Mouse (Mus musculus): Measurements from ENCODE around the gene Anks1. TPM values are rescaled to one million over a fixed set of nuclear protein-coding genes. Genes with fewer than 3 reads are reported as not detected.

Anks1 gene
- polyA plus RNA-seq, 1 experiment from 2014 or later = 11.3 TPM

DNA sequence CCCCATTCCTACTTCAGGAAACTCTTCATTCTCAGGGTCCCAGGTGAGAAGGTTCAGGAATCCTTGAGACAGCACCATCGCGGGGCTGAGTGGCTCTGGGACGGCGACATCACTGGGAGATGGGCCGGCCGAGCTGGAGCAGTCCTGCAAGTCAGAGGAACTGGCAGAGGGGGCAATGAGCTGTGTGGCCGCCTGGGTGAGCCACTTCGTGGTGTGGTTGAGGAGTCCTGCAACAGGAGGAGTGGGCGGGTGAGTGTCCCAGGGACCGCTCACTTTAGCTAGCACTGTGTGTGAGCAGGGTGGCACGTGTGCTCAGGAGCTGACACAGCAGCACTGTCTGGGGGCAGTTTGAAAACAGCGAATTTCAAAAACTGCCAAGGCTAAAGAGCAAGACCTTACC lies 160.3 kb downstream of the Anks1 start:
- Histone ChIP-seq H3K9me3 (replicated peaks; ENCODE audit: low read length) (no peaks in the 10 kb centered on the region), H3K4me1 (replicated peaks; ENCODE audit: insufficient read depth, low read length) (peaks cover 3% of the 10 kb centered on the region; the same call in 1 of the 2 replicates), H3K36me3 (ENCODE audit: insufficient read depth, low read length) (no peaks in the 10 kb centered on the region), H3K4me2 (ENCODE audit: low read length) (no peak overlapping the region), H3K9ac (ENCODE audit: low read depth, low read length) (no peak overlapping the region), H3K27me3 (ENCODE audit: insufficient read depth, low read length) (no peaks in the 10 kb centered on the region), H3K27ac (no peak overlapping the region), H3K4me3 (replicated peaks; ENCODE audit: low read depth, low read length) (no peak overlapping the region)
- TF ChIP-seq CTCF (IDR thresholded peaks at IDR 0.05; ENCODE audit: low read depth) = no peak
- 12% methylated on average over 12 of the region's 12 CpGs for WGBS
- DNase-seq (ENCODE audit: low spot score) (no peak), ATAC-seq (replicated peaks; ENCODE audit: low FRiP score, low read depth) (peak; percentile 57; the same call in 1 of the 2 replicates)

DNA sequence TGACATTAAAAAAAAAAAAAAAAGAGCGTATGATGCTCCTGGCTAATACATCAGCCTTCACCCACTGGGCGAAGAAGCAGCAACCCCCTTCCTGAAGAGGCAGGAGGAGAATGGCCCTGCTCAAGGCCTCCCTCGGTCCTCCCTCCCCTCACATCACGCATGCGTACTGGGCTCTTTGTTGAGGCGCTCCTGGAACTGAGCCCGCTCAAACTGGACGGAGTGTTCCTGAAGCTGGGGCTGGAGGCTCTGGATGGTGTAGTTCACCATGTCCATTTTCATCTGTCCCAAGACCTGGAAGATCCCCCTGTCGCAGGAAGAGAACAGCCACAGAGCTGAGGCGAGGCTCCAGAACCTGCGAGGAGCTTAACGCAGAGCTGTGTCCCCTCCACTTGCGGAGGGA lies 161.2 kb downstream of the Anks1 start:
- DNase-seq (ENCODE audit: low spot score) (no peak), ATAC-seq (replicated peaks; ENCODE audit: low FRiP score, low read depth) (no peak)
- H3K9ac ChIP-seq (ENCODE audit: low read depth, low read length) = no peak overlapping the region
- peaks cover 3% of the 10 kb centered on the region; the same call in 1 of the 2 replicates for H3K4me1 ChIP-seq (replicated peaks; ENCODE audit: insufficient read depth, low read length)
- H3K36me3 ChIP-seq (ENCODE audit: insufficient read depth, low read length) = no peaks in the 10 kb centered on the region
- H3K4me3 ChIP-seq (replicated peaks; ENCODE audit: low read depth, low read length) = no peak overlapping the region
- no peak overlapping the region for H3K4me2 ChIP-seq (ENCODE audit: low read length)
- TF ChIP-seq CTCF (IDR thresholded peaks at IDR 0.05; ENCODE audit: low read depth) = no peak
- no peaks in the 10 kb centered on the region for H3K9me3 ChIP-seq (replicated peaks; ENCODE audit: low read length)
- WGBS = 85% methylated on average over 13 of the region's 13 CpGs
- H3K27ac ChIP-seq = no peak overlapping the region
- H3K27me3 ChIP-seq (ENCODE audit: insufficient read depth, low read length) = no peaks in the 10 kb centered on the region

DNA sequence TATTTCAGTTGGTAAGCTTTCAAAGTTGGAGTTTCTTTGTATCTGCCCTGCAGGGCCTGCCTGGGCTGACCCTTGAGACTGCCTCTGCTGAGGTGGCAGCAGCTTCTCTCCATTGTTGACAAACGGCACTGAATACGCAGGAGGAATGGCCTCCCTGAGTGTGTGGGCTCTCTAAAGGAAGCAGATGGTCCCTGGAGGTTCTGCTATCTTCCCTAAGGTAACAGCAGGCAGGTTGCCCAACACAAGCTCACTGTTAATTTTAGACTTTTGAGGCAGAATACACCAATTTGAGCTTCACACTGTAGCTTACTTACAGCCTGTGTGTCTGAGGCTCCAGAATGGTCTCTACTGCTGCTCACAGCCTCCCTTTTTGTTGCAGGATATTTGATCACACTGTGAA lies 163.6 kb downstream of the Anks1 start:
- Histone ChIP-seq H3K4me1 (replicated peaks; ENCODE audit: insufficient read depth, low read length) (peaks cover 3% of the 10 kb centered on the region; the same call in 1 of the 2 replicates), H3K4me3 (replicated peaks; ENCODE audit: low read depth, low read length) (no peak overlapping the region), H3K36me3 (ENCODE audit: insufficient read depth, low read length) (no peaks in the 10 kb centered on the region), H3K27me3 (ENCODE audit: insufficient read depth, low read length) (no peaks in the 10 kb centered on the region), H3K4me2 (ENCODE audit: low read length) (no peak overlapping the region), H3K9me3 (replicated peaks; ENCODE audit: low read length) (no peaks in the 10 kb centered on the region), H3K27ac (no peak overlapping the region), H3K9ac (ENCODE audit: low read depth, low read length) (no peak overlapping the region)
- no peak for TF ChIP-seq CTCF (IDR thresholded peaks at IDR 0.05; ENCODE audit: low read depth)
- WGBS = 88% methylated on average over 2 of the region's 2 CpGs
- no peak for ATAC-seq (replicated peaks; ENCODE audit: low FRiP score, low read depth)
- DNase-seq (ENCODE audit: low spot score) = no peak

DNA sequence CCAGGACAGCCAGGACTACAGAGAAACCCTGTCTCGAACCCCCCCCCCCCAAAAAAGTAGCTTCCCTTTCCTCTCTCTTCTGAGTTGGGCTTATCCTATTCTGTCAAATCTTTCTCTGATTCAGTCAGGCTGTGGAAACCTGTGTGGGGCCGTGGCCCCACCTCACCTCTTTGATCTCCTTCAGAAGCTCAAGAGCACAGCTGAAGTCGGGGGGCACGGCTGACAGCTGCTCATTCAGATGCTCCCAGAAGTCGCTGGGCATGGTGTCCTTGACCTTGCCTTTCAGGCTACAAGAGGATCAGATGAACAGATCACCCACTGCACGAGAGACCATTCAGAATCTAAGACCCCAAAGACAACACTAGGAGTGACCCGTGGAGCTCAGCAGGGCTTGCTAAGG lies 165.4 kb downstream of the Anks1 start:
- 59% methylated on average over 7 of the region's 7 CpGs for WGBS
- peaks cover under 1% of the 10 kb centered on the region for H3K4me1 ChIP-seq (replicated peaks; ENCODE audit: insufficient read depth, low read length)
- no peaks in the 10 kb centered on the region for H3K9me3 ChIP-seq (replicated peaks; ENCODE audit: low read length)
- H3K27ac ChIP-seq = no peak overlapping the region
- H3K4me2 ChIP-seq (ENCODE audit: low read length) = no peak overlapping the region
- no peak overlapping the region for H3K9ac ChIP-seq (ENCODE audit: low read depth, low read length)
- TF ChIP-seq CTCF (IDR thresholded peaks at IDR 0.05; ENCODE audit: low read depth) = no peak
- DNase-seq (ENCODE audit: low spot score) = no peak
- no peak overlapping the region for H3K4me3 ChIP-seq (replicated peaks; ENCODE audit: low read depth, low read length)
- no peaks in the 10 kb centered on the region for H3K36me3 ChIP-seq (ENCODE audit: insufficient read depth, low read length)
- ATAC-seq (replicated peaks; ENCODE audit: low FRiP score, low read depth) = no peak
- H3K27me3 ChIP-seq (ENCODE audit: insufficient read depth, low read length) = no peaks in the 10 kb centered on the region

DNA sequence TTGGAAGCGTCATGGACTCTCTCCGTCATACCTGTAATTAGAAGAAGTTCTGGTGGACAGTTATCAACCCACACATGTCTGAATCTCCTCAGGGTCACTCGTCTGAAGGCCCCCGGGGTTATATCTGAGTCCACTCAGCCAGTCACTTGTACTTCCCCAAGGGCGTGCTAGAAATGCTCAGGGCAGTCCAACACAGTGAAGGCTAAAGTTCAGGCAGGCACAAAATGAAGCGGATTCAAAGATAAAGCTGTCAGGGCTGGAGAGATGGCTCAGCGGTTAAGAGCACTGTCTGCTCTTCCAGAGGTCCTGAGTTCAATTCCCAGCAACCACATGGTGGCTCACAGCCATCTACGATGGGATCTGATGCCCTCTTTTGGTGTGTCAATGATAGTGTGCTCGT lies 168.9 kb downstream of the Anks1 start:
- H3K36me3 ChIP-seq (ENCODE audit: insufficient read depth, low read length) = no peaks in the 10 kb centered on the region
- H3K4me1 ChIP-seq (replicated peaks; ENCODE audit: insufficient read depth, low read length) = peaks cover 3% of the 10 kb centered on the region; the same call in 1 of the 2 replicates
- ATAC-seq (replicated peaks; ENCODE audit: low FRiP score, low read depth) (no peak), DNase-seq (ENCODE audit: low spot score) (no peak)
- H3K4me3 ChIP-seq (replicated peaks; ENCODE audit: low read depth, low read length) = no peak overlapping the region
- 81% methylated on average over 9 of the region's 9 CpGs for WGBS
- TF ChIP-seq CTCF (IDR thresholded peaks at IDR 0.05; ENCODE audit: low read depth) = no peak
- no peaks in the 10 kb centered on the region for H3K27me3 ChIP-seq (ENCODE audit: insufficient read depth, low read length)
- H3K9me3 ChIP-seq (replicated peaks; ENCODE audit: low read length) = no peaks in the 10 kb centered on the region
- no peak overlapping the region for H3K27ac ChIP-seq
- H3K9ac ChIP-seq (ENCODE audit: low read depth, low read length) = no peak overlapping the region
- no peak overlapping the region for H3K4me2 ChIP-seq (ENCODE audit: low read length)

DNA sequence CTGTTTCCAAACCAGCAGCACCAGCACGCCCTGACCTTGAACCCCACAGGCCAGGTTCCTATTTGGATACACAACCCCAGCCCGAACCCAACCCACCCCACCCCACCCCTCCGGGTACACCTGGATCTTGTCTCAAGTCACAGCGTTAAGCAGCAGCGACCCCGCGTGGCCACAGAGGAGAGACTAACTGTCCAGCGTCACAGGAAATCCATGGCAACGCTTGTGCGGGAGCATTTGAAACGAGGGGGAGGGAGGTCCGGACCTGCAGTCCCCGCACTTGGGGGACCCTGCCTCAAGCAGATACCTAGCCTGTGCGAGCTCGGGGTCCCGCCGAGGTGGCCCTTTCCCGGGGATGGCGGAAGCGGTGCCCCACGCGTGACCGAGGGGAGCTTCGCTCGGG lies 170.5 kb downstream of the Anks1 start:
- peak; percentile 84 for TF ChIP-seq CTCF (IDR thresholded peaks at IDR 0.05; ENCODE audit: low read depth)
- peak overlapping the region; percentile 54; the same call in 1 of the 2 replicates for H3K27ac ChIP-seq
- H3K9ac ChIP-seq (ENCODE audit: low read depth, low read length) = peak overlapping the region; percentile 65
- peak overlapping the region; percentile 100 for H3K4me2 ChIP-seq (ENCODE audit: low read length)
- WGBS = under 1% methylated on average over 25 of the region's 25 CpGs
- peaks cover 3% of the 10 kb centered on the region; the same call in 1 of the 2 replicates for H3K4me1 ChIP-seq (replicated peaks; ENCODE audit: insufficient read depth, low read length)
- no peaks in the 10 kb centered on the region for H3K9me3 ChIP-seq (replicated peaks; ENCODE audit: low read length)
- H3K36me3 ChIP-seq (ENCODE audit: insufficient read depth, low read length) = no peaks in the 10 kb centered on the region
- DNase-seq (ENCODE audit: low spot score) (peak; percentile 92), ATAC-seq (replicated peaks; ENCODE audit: low FRiP score, low read depth) (peak; percentile 23)
- H3K4me3 ChIP-seq (replicated peaks; ENCODE audit: low read depth, low read length) = peak overlapping the region; percentile 64
- no peaks in the 10 kb centered on the region for H3K27me3 ChIP-seq (ENCODE audit: insufficient read depth, low read length)

Measured in kidney, postnatal 0 days (tissue).